Mouse (Mus musculus) A20 (cell line): ENCODE results near the gene Asic1.
"Not testable (repeated sequence)": the region's sequence is repeated elsewhere in the genome, so short reads cannot be mapped to it uniquely, and the experiment has no call there.

Source experiments
- DNase-seq: peaks from one replicate; pipeline ENCODE4 v3.0.0-alpha.2; 2011; ENCODE audit warnings: low read depth, low spot score

The Asic1 gene

DNA sequence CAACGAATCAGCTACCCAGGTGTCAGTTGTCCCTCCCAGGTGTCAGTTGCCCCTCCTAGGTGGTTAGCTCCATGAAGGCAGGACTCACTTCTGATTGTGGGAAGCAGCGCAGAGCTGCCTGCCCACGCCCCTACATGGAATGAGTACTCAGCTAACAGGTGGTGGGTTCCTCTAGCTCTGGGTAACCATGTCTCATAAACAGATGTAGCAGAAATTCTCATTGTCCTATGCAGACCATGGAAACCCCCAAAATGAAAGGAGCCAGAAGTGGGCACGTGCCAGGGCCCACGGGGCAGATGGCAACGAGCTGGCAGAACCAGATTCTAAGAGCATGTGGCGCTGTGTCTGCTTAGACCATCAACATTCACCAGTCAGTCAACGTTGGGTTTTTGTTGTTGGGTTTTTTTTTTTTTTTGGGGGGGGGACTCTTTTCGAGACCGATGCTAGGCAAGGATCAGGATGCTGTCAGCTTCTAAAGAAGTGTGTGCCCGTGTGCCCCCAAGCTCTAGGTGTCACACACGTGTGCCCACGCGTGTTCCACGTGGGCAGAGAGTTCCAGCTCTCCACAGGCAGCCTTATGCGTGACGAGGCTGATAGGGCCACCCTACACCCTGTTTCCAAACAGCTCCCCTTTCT is 6.1 kb upstream of the Asic1 start:
- no peak for DNase-seq

DNA sequence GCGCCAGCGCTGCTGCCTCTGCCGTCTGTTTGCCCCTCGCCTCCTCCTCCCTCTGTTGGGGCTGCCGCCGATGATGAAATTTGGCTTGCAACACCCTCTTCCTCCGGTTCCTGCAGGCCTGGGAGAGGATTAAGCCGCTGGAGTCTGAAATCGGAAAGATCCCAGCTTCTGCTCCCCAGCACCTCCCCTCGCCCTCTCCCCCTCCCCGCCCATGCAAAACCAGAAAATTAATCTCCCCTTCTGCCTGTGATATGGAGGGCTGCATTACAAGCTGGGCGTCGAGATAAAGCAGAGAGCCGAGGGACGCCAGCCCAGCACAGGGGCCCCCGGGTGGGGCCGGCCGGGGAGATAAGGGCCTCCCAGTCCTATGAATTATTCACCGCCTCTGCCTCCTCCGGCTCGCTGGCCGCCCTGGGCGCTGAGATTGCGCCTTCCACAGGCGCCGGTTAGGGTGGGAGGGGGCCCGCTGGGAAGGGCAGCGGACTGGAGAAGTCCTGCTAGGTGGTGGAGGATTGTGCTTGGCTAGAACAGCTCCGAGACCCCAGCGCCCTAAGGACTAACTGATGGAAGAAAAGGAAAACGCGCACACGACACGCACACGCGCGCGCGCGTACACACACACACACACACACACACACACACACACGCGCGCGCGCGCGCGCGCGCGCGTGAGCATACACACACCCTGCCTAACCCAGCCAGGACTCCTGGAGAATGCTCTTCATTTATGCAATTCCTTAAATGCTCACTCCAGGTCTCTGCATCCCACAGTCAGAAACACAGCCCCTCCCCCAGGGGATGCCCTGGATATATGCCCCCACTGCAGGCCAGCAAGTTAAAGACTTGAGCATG is 5.3 kb upstream of the Asic1 start:
- no peak for DNase-seq

GRCm38 (mm10) chr15:99667544-99667943 is 2.6 kb upstream of the Asic1 start:
- no peak for DNase-seq

GRCm38 (mm10) chr15:99668881-99669280 is 1.3 kb upstream of the Asic1 start:
- DNase-seq, result peak; percentile 76

- DNase-seq, result no peak
These were observed 776 bp upstream of the Asic1 start for GRCm38 (mm10) chr15:99669392-99669791.

GRCm38 (mm10) chr15:99670964-99671670 is 949 bp downstream of the Asic1 start:
- DNase-seq, result no peak

GRCm38 (mm10) chr15:99671783-99672182 is 1.6 kb downstream of the Asic1 start:
- no peak for DNase-seq

- DNase-seq, result no peak
These were observed 4.7 kb downstream of the Asic1 start for GRCm38 (mm10) chr15:99674866-99675265.

DNA sequence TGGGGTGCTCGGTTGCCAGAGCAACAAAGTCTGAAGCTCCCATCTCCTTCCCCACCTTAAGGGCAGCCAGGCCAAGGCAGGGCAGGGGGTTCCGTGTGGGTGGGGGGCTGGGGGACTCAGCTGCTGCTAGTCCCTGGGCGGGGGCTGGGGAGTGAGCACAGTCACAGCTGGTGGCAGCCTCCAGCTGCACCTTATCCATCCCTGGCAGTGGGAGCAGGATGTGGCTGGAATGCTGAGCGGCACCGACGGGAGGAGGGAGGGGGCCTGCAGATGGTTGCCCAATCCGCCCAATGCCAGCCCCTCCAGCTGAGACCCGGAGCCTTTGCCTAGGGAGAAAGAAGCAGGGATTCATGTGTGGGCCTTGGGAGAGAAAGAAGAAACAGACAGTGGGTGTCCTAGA is 6.9 kb downstream of the Asic1 start:
- DNase-seq, result no peak

GRCm38 (mm10) chr15:99678063-99678800 is 8.1 kb downstream of the Asic1 start:
- peak; percentile 69 for DNase-seq

GRCm38 (mm10) chr15:99679008-99679407 is 8.8 kb downstream of the Asic1 start:
- no peak for DNase-seq

GRCm38 (mm10) chr15:99682880-99683279 is 12.7 kb downstream of the Asic1 start:
- peak; percentile 61 for DNase-seq

- no peak for DNase-seq
These were observed 14.0 kb downstream of the Asic1 start for GRCm38 (mm10) chr15:99684156-99684555.

- DNase-seq, result peak; percentile 65
These were observed 18.5 kb downstream of the Asic1 start for GRCm38 (mm10) chr15:99688712-99689111.

DNA sequence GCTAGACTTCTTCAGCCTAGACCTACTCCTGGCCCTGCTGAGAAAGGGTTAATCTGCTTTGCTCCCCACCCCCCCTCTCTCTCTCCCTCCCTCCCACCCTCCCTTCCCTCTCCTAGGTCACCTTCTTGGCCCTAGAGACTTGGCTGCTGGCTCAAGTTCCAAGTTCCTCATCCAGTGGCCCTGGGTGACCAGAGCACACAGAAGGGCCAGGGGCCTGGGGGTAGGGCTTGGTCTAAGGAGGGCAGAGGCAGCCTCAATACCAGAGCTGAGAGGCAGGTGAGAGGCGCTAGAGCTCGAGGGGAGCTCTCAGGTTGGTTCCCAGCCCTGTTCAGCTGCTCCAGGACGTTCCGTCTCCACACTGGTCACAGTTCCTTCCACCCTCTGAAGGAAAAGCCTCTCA is 20.8 kb downstream of the Asic1 start:
- DNase-seq, result no peak

DNA sequence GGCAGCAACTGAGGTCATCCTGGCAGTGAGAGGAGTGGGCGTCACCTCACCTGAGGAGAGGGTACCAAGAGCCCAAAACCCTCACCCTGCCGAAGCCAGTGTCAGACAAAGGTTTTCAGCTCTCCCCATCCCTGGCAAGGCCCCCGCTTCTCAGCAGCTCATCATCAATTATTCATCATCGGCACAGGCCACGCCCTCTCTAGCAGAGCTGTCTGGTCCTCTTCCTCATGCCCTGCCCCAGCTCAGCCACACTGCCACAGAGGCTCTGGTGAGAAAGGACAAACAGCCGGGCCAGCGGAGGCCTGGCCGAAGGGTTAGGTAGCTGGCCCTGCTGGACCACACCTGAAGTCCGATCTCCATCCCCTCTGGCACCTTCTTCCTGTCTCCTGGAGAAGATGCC is 21.8 kb downstream of the Asic1 start:
- DNase-seq, result no peak

- no peak for DNase-seq
These were observed 27.1 kb downstream of the Asic1 start for GRCm38 (mm10) chr15:99697309-99697708.

DNA sequence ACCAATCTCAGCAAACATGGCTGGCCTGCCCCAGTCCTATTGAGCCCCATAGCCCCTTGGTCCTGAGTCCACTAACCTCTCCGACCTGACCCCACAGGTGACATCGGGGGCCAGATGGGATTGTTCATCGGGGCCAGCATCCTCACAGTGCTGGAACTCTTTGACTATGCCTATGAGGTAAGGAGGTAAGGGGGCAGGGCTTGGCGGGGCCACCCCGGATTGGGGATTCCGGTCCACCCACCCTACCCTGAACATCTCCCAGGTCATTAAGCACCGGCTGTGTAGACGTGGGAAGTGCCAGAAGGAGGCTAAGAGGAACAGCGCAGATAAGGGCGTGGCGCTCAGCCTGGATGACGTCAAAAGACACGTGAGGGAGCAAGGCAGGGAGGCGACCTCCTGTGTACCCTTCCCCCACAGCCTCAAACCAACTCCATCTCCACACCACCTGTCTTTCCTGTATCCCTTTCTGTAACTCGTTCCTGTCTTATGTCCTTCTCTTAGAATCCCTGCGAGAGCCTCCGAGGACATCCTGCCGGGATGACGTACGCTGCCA is 28.4 kb downstream of the Asic1 start:
- no peak for DNase-seq

DNA sequence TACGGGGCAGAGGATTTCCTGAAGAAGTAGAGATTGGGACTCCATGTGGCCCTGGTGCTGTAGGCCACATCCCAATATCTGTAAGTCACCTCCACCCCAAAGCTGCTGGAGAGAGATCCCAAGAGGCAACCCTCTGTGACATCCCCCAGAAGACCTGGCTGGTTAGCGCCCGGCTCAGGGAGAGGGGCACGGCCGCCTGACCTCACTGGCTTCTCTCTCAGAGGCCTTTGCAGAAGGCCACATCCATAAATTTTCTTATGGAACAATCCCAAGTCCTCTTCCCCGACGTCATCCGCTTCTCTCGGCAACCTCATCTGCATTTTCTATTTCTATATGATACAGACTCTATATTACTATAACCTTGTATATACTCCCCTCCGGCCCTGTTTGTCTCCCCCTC is 29.5 kb downstream of the Asic1 start:
- no peak for DNase-seq

- no peak for DNase-seq
These were observed 30.3 kb downstream of the Asic1 start for GRCm38 (mm10) chr15:99700219-99701106.

DNA sequence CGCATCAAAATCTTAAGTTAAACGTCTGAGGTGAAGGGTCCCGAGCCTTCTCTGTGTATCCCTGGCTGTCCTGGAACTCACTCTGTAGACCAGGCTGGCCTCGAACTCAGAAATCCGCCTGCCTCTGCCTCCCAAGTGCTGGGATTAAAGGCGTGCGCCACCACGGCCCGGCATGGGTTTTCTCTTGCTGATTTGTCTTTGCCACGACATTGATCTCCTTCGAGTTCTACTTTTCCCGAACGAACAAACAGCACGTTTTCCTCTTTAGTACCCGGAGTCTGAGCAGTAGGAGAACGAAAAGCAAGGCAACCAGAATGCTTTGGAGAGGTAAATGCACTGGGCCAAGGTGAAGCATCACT is 31.5 kb downstream of the Asic1 start:
- not testable (repeated sequence) for DNase-seq
